Comparison of ENCODE assay signal across 18 mouse cellular contexts in the genomic region with DNA sequence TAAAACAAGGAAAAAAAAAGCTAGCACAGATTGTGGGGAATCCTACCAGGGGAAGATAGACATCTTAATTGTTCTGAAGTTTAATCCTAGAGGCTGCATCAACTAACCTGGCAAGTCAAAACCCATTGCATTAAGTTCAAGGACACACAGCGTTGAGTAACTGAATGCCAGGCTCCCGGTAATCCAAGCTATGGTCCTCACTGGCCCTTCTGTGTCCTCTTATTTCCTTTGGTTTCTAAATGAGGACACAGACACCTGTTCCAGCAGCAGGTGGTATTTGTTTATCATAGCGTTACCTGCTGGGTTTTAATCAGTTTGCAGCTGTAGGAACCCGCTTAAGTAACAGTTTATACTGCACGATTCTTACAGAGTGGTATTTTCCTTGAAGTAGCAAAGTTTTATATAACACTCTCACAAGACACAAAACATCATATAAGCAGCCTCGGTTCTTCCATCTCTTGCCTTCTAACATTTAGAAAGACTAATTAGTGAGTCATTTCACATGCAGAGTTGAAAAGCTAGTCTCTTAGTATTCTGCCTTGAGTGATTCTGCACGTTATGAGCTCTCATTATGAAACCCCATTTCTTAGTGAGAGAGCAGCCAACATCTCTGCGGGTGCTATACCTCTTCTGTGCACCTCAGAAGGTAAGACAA.
DNase-seq lines count a peak whose midpoint lies in the region; ATAC-seq lines count a peak whose summit lies in the region.
"Had no signal": no experiment of that assay in that cellular context is flagged by ENCODE, and none has a peak within 500 bp of the region (broad histone marks: within the 10 kb centered on the region; RNA-seq: fewer than 3 reads in every experiment).

No protein-coding gene starts in this region.

- ATAC-seq in frontal cortex, adult (ENCODE audit: low TSS enrichment): peak; percentile 94
- ATAC-seq: CD4-positive, CD25-positive, alpha-beta regulatory T cell, adult 4 months; forebrain, embryonic 16.5 days; midbrain, embryonic 13.5 days had no signal

- intact Hi-C loops in left cerebral cortex, postnatal 25 days (cut with DNase I): loop anchor here (10.0 kb wide), 1 partner anchor 471 kb away; no protein-coding TSS in a partner anchor
- intact Hi-C loops in left cerebral cortex, postnatal 4 days (cut with DNase I): no loop called here

- DNase-seq in frontal cortex, postnatal 36 days (ENCODE audit: low spot score in 2 of 2): no peak
- peak; percentile 4 to 48 for DNase-seq in left cerebral cortex, postnatal 25 days (ENCODE audit: low spot score in 2 of 2)
- DNase-seq in left cerebral cortex, adult 11 months (ENCODE audit: low spot score): no peak
- DNase-seq in cerebellum, adult 9-10 months: peak; percentile 18
- peak; percentile 1 for DNase-seq in left cerebral cortex, postnatal 4 days
- DNase-seq in testis, postnatal 10 days (ENCODE audit: low spot score): no peak
- no peak for DNase-seq in right cerebral cortex, adult 18-20 months
- DNase-seq: adrenal gland, postnatal 25 days; heart, postnatal 4 days; kidney, adult 18-20 months; kidney, postnatal 4 days; lung, postnatal 36 days; thymus, adult 18-20 months; thymus, postnatal 36 days had no signal

Comparison
In these comparisons a context has a peak if more than half of its experiments do, and no peak if none do; other contexts are left out.
1. DNase-seq: peak in left cerebral cortex, postnatal 25 days (2 of 2), cerebellum, adult 9-10 months (single experiment) and left cerebral cortex, postnatal 4 days (single experiment); none in frontal cortex, postnatal 36 days (0 of 2), left cerebral cortex, adult 11 months (single experiment), testis, postnatal 10 days (single experiment) and right cerebral cortex, adult 18-20 months (single experiment).